Mouse (Mus musculus): ENCODE measurements at regions not wholly inside any gene's neighbourhood (a gene's known extent, or its start where the extent isn't known, plus 50 kb on each side); places are given as distances from the start of the nearest gene placed in this dataset.

GRCm38 (mm10) chr16:39102151-39102550 lies 209.7 kb downstream of the Igsf11 start:
- no peak for ATAC-seq (ENCODE audit: low FRiP score, low TSS enrichment)

DNA sequence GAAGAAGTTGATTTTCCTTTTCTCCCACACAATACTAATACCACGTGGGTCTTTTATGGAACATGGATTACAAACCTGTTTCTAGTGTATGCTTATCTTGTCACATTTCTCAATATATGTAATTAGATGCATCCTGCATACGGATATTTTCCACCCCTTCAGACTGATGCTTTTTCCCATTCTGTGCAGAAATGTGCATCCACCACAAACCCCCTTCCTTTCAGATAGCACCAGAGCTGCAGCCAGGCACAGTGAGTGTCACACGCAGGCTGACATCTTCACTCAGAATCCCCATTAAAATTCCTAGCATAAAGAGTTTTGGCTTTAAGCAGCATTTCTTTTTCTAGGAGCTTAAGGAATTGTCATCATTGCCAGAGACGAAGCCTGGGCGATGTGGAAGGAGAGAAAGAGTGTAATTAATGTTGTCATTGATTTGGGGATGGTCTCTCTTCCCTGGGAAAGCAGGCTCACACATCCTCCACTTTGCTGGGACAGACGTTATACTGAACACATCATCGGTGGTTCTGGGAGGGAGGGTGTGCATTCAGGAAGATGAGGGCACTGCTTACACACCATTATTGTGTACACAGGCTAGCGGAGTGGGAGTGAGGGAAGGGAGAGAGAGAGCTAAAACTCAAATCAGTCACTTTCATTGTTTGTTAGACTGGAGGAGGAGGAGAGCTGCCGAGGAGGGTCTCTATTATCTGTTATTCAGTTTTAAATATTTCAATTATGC lies 211.1 kb downstream of the Igsf11 start:
- no peak overlapping the region for H3K4me2 ChIP-seq (replicated peaks; ENCODE audit: low read depth, low read length)
- 65% methylated on average over 9 of the region's 9 CpGs for WGBS
- H3K27ac ChIP-seq (ENCODE audit: low read depth, low read length), result no peak overlapping the region
- H3K4me3 ChIP-seq (ENCODE audit: low read length), result no peak overlapping the region
- H3K27me3 ChIP-seq (ENCODE audit: control insufficient read depth, insufficient read depth, low read length), result no peaks in the 10 kb centered on the region
- no peak for ATAC-seq (ENCODE audit: low FRiP score, low TSS enrichment)
- no peaks in the 10 kb centered on the region for H3K4me1 ChIP-seq (ENCODE audit: control insufficient read depth, insufficient read depth, low read length)
- H3K9ac ChIP-seq (ENCODE audit: low read depth, low read length), result no peak overlapping the region
- no peaks in the 10 kb centered on the region for H3K36me3 ChIP-seq (ENCODE audit: control insufficient read depth, insufficient read depth, low read length)
- no peaks in the 10 kb centered on the region for H3K9me3 ChIP-seq (ENCODE audit: control insufficient read depth, low read length)

More at GRCm38 (mm10) chr16:39102151-39102550, 209.7 kb downstream of the Igsf11 start:
- Histone ChIP-seq H3K27ac (ENCODE audit: low read depth, low read length) (no peak overlapping the region), H3K9ac (ENCODE audit: low read depth, low read length) (no peak overlapping the region), H3K27me3 (ENCODE audit: control insufficient read depth, insufficient read depth, low read length) (no peaks in the 10 kb centered on the region), H3K36me3 (ENCODE audit: control insufficient read depth, insufficient read depth, low read length) (no peaks in the 10 kb centered on the region), H3K4me1 (ENCODE audit: control insufficient read depth, insufficient read depth, low read length) (no peaks in the 10 kb centered on the region), H3K9me3 (ENCODE audit: control insufficient read depth, low read length) (no peaks in the 10 kb centered on the region), H3K4me2 (replicated peaks; ENCODE audit: low read depth, low read length) (no peak overlapping the region), H3K4me3 (ENCODE audit: low read length) (no peak overlapping the region)
- 51% methylated on average over 6 of the region's 6 CpGs for whole genome bisulfite sequencing

DNA sequence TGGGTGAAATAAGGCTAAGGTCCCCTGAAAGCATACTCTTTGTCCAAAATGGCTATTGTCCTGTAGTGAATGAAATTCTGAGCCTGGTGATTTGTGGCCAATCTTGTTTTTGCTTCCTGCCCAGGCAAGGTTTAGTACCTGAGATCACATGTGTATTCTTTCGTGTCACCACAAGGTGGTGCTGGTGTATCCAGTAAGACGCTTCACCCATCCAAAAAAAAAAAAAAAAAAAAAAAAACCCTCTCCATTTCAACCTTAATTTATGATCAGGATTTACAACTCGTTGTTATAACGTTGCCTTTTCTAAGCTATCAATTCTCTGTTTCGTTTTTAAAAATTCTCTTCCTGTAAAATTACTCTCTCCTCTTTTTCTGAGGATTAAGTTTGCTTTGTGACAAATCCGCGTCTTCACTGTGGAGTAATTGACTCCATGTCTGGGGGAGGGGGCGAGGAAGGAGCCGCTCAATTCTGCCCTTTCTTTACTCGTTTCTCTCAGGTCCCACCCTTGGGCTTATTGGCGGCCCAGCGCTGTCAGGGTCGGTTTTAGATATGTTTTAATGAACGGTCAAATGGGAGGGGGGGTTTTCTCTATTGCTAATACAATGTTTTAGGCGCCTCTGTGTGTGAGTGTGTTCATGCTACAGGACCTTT lies 217.0 kb downstream of the Igsf11 start:
- no peak overlapping the region for H3K9ac ChIP-seq (ENCODE audit: low read depth, low read length)
- H3K4me3 ChIP-seq (ENCODE audit: low read length), result peak overlapping the region; percentile 33; the same call in 1 of the 2 replicates
- no peaks in the 10 kb centered on the region for H3K4me1 ChIP-seq (ENCODE audit: control insufficient read depth, insufficient read depth, low read length)
- 19% methylated on average over 15 of the region's 15 CpGs for WGBS
- no peaks in the 10 kb centered on the region for H3K36me3 ChIP-seq (ENCODE audit: control insufficient read depth, insufficient read depth, low read length)
- H3K27me3 ChIP-seq (ENCODE audit: control insufficient read depth, insufficient read depth, low read length), result no peaks in the 10 kb centered on the region
- peak overlapping the region; percentile 44 for H3K4me2 ChIP-seq (replicated peaks; ENCODE audit: low read depth, low read length)
- no peak overlapping the region for H3K27ac ChIP-seq (ENCODE audit: low read depth, low read length)
- no peaks in the 10 kb centered on the region for H3K9me3 ChIP-seq (ENCODE audit: control insufficient read depth, low read length)
- peak; percentile 75 for ATAC-seq (ENCODE audit: low FRiP score, low TSS enrichment)

DNA sequence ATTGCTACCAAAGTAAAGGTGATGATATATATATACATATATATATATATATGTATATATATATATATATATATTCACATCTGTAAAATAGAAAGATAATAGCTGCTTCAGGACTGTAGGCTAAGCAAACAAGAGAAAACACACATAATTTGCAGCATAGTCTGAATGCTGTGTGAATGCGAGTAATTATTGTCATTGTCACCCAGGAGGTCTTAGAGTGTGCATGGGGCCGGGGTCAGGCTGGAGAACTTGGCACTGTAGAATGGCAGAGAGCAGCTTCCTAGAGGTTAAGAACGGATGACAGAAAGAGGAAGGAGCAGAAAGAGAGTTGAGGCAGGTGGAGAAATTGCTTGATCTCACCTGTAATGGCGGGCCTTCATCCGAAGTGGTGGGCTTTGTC lies 217.6 kb downstream of the Igsf11 start:
- Histone ChIP-seq H3K27ac (ENCODE audit: low read depth, low read length) (no peak overlapping the region), H3K9ac (ENCODE audit: low read depth, low read length) (no peak overlapping the region), H3K9me3 (ENCODE audit: control insufficient read depth, low read length) (no peaks in the 10 kb centered on the region), H3K4me2 (replicated peaks; ENCODE audit: low read depth, low read length) (no peak overlapping the region; the same call in 1 of the 2 replicates), H3K4me3 (ENCODE audit: low read length) (no peak overlapping the region), H3K36me3 (ENCODE audit: control insufficient read depth, insufficient read depth, low read length) (no peaks in the 10 kb centered on the region), H3K27me3 (ENCODE audit: control insufficient read depth, insufficient read depth, low read length) (no peaks in the 10 kb centered on the region), H3K4me1 (ENCODE audit: control insufficient read depth, insufficient read depth, low read length) (no peaks in the 10 kb centered on the region)
- 88% methylated on average over 5 of the region's 5 CpGs for WGBS
- ATAC-seq (ENCODE audit: low FRiP score, low TSS enrichment), result no peak

- no peak overlapping the region for H3K4me2 ChIP-seq (replicated peaks; ENCODE audit: low read depth, low read length)
- 92% methylated on average over 3 of the region's 3 CpGs for WGBS
- no peaks in the 10 kb centered on the region for H3K27me3 ChIP-seq (ENCODE audit: control insufficient read depth, insufficient read depth, low read length)
- no peak overlapping the region for H3K27ac ChIP-seq (ENCODE audit: low read depth, low read length)
- ATAC-seq (ENCODE audit: low FRiP score, low TSS enrichment), result no peak
- no peak overlapping the region for H3K9ac ChIP-seq (ENCODE audit: low read depth, low read length)
- no peaks in the 10 kb centered on the region for H3K36me3 ChIP-seq (ENCODE audit: control insufficient read depth, insufficient read depth, low read length)
- 0 out of 2 replicates have a peak, but pooled peaks cover 3% of the 10 kb centered on the region for H3K4me1 ChIP-seq (ENCODE audit: control insufficient read depth, insufficient read depth, low read length)
- H3K9me3 ChIP-seq (ENCODE audit: control insufficient read depth, low read length), result no peaks in the 10 kb centered on the region
- no peak overlapping the region for H3K4me3 ChIP-seq (ENCODE audit: low read length)
Measured at GRCm38 (mm10) chr16:39118059-39118458, 225.6 kb downstream of the Igsf11 start.

DNA sequence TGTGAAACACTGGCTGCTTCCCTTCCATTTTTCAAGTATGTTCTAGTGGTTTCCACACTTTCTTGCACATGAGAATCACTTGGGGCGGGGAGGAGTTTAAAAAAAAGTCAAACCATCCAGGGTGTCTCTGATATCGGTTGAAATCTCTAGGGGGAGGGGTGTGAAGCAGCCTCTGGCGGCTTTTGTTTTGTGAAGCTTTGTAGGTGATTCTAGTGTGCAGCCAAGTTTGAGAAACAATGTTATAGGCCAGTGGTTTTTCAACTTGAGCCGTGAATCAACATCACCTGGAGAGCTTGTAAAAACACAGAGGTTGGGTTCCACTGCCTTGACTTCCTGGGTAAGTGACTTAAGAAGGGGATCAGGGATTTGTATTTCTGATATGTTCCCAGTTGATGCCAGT lies 227.3 kb downstream of the Igsf11 start:
- H3K4me1 ChIP-seq (ENCODE audit: control insufficient read depth, insufficient read depth, low read length), result peaks cover 6% of the 10 kb centered on the region; the same call in 1 of the 2 replicates
- H3K27me3 ChIP-seq (ENCODE audit: control insufficient read depth, insufficient read depth, low read length), result no peaks in the 10 kb centered on the region
- no peak overlapping the region for H3K4me3 ChIP-seq (ENCODE audit: low read length)
- WGBS, result 25% methylated on average over 4 of the region's 4 CpGs
- H3K27ac ChIP-seq (ENCODE audit: low read depth, low read length), result no peak overlapping the region
- peak; percentile 56; the same call in 1 of the 2 replicates for ATAC-seq (ENCODE audit: low FRiP score, low TSS enrichment)
- no peak overlapping the region for H3K4me2 ChIP-seq (replicated peaks; ENCODE audit: low read depth, low read length)
- H3K36me3 ChIP-seq (ENCODE audit: control insufficient read depth, insufficient read depth, low read length), result no peaks in the 10 kb centered on the region
- H3K9me3 ChIP-seq (ENCODE audit: control insufficient read depth, low read length), result no peaks in the 10 kb centered on the region
- H3K9ac ChIP-seq (ENCODE audit: low read depth, low read length), result no peak overlapping the region

GRCm38 (mm10) chr16:39123445-39123952 lies 231.0 kb downstream of the Igsf11 start:
- Histone ChIP-seq H3K9ac (ENCODE audit: low read depth, low read length) (no peak overlapping the region), H3K27me3 (ENCODE audit: control insufficient read depth, insufficient read depth, low read length) (no peaks in the 10 kb centered on the region), H3K9me3 (ENCODE audit: control insufficient read depth, low read length) (no peaks in the 10 kb centered on the region), H3K4me2 (replicated peaks; ENCODE audit: low read depth, low read length) (no peak overlapping the region), H3K27ac (ENCODE audit: low read depth, low read length) (no peak overlapping the region), H3K36me3 (ENCODE audit: control insufficient read depth, insufficient read depth, low read length) (no peaks in the 10 kb centered on the region), H3K4me3 (ENCODE audit: low read length) (no peak overlapping the region), H3K4me1 (ENCODE audit: control insufficient read depth, insufficient read depth, low read length) (peaks cover 6% of the 10 kb centered on the region; the same call in 1 of the 2 replicates)
- no peak for ATAC-seq (ENCODE audit: low FRiP score, low TSS enrichment)
- 52% methylated on average over 8 of the region's 8 CpGs for WGBS

DNA sequence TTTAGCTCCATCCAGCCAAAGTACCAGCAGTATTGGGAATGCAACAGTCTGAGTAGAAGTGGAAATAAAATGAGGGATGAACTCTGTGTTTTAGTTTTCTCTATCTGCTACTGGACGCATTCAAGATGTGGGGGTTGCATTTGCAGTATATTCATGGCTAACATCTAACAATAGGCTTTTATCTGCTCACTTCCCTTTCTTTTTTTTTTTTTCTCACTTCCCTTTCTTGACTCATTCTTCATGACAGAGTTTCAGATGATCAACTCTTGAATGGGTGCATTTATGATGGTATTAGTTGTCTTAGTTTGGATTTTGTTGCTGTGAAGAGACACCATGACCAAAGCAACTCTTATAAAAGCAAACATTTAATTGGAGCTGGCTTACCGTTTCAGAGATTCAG lies 240.0 kb downstream of the Igsf11 start:
- no peaks in the 10 kb centered on the region for H3K27me3 ChIP-seq (ENCODE audit: control insufficient read depth, insufficient read depth, low read length)
- no peaks in the 10 kb centered on the region for H3K36me3 ChIP-seq (ENCODE audit: control insufficient read depth, insufficient read depth, low read length)
- no peak overlapping the region for H3K4me2 ChIP-seq (replicated peaks; ENCODE audit: low read depth, low read length)
- no peaks in the 10 kb centered on the region for H3K9me3 ChIP-seq (ENCODE audit: control insufficient read depth, low read length)
- H3K4me3 ChIP-seq (ENCODE audit: low read length), result no peak overlapping the region
- ATAC-seq (ENCODE audit: low FRiP score, low TSS enrichment), result no peak
- H3K27ac ChIP-seq (ENCODE audit: low read depth, low read length), result no peak overlapping the region
- WGBS, result 88% methylated on average over 2 of the region's 2 CpGs
- H3K9ac ChIP-seq (ENCODE audit: low read depth, low read length), result no peak overlapping the region
- no peaks in the 10 kb centered on the region for H3K4me1 ChIP-seq (ENCODE audit: control insufficient read depth, insufficient read depth, low read length)

DNA sequence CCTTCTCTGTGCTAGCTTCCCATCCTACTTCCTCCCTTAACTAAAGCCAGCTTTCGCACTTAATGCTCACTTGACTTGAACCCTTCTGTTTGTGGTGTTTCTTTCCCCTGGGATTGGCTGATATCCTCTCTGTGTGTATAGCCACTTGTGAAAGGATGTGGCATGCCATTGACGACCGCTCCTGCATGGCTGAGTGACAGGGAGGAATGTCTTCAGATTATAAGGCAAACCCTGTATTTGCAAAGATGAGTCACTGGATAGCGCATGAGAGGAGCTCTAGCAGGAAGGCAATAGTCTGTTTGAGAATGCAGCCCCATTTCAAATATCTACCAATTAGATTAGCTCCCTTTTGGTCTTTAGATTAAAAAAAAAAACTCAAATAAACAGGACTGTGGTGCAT lies 243.3 kb downstream of the Igsf11 start:
- ATAC-seq (ENCODE audit: low FRiP score, low TSS enrichment), result no peak
- Histone ChIP-seq H3K4me2 (replicated peaks; ENCODE audit: low read depth, low read length) (no peak overlapping the region), H3K9ac (ENCODE audit: low read depth, low read length) (no peak overlapping the region), H3K9me3 (ENCODE audit: control insufficient read depth, low read length) (no peaks in the 10 kb centered on the region), H3K27me3 (ENCODE audit: control insufficient read depth, insufficient read depth, low read length) (no peaks in the 10 kb centered on the region), H3K4me3 (ENCODE audit: low read length) (no peak overlapping the region), H3K4me1 (ENCODE audit: control insufficient read depth, insufficient read depth, low read length) (no peaks in the 10 kb centered on the region), H3K27ac (ENCODE audit: low read depth, low read length) (no peak overlapping the region), H3K36me3 (ENCODE audit: control insufficient read depth, insufficient read depth, low read length) (no peaks in the 10 kb centered on the region)
- WGBS, result 66% methylated on average over 4 of the region's 4 CpGs
